Mouse (Mus musculus): ENCODE data around the gene Gps1. TPM values are rescaled to one million over a fixed set of nuclear protein-coding genes. Genes with fewer than 3 reads are reported as not detected.

The Gps1 gene
- total and polyA plus RNA-seq, 3 experiments: 158 to 184 (median 174) TPM

GRCm38 (mm10) chr11:120773463-120774190, 10.4 kb upstream of the Gps1 start:
- H3K4me1 ChIP-seq (ENCODE audit: control insufficient read depth in 1 of 2, insufficient read depth in 2 of 2): peaks cover 0 to 9% of the 10 kb centered on the region in 2 experiments; a peak in 2 of 4 replicates
- no peak overlapping the region for H3K4me3 ChIP-seq (replicated peaks in 1 of 3; ENCODE audit: low read depth in 2 of 3, low read length in 2 of 3, poor library complexity in 1 of 3)
- H3K27ac ChIP-seq (ENCODE audit: insufficient read depth, low read depth): no peak overlapping the region
- H3K4me2 ChIP-seq (ENCODE audit: insufficient read depth, low read depth, poor library complexity, severe bottlenecking): no peak overlapping the region
- H3K36me3 ChIP-seq (replicated peaks in 1 of 2; ENCODE audit: control insufficient read depth in 1 of 2, insufficient read depth in 1 of 2, low read length in 1 of 2): no peaks in the 10 kb centered on the region
- TF ChIP-seq ELF1 (IDR thresholded peaks at IDR 0.05; ENCODE audit: low read depth, low read length) (no peak), USF1 (IDR thresholded peaks at IDR 0.05; ENCODE audit: low read depth, low read length) (no peak), ZNF384 (IDR thresholded peaks at IDR 0.05; ENCODE audit: low read depth, low read length) (no peak), TBP (conservative IDR thresholded peaks at IDR 0.05; ENCODE audit: low read depth, low read length) (no peak), POLR2AphosphoS2 (IDR thresholded peaks at IDR 0.05; ENCODE audit: low read depth, low read length) (no peak), HCFC1 (IDR thresholded peaks at IDR 0.05; ENCODE audit: low read depth, low read length) (no peak), EP300 (IDR thresholded peaks at IDR 0.05; ENCODE audit: low read length) (no peak), RAD21 (IDR thresholded peaks at IDR 0.05; ENCODE audit: low read depth, low read length) (no peak), BHLHE40 (IDR thresholded peaks at IDR 0.05; ENCODE audit: low read depth, low read length) (no peak), POLR2A (IDR thresholded peaks at IDR 0.05; ENCODE audit: low read depth, low read length) (no peak), MYC (IDR thresholded peaks at IDR 0.05; ENCODE audit: low read depth, low read length) (no peak), GABPA (IDR thresholded peaks at IDR 0.05; ENCODE audit: insufficient replicate concordance, low read depth, low read length) (no peak), E2F4 (IDR thresholded peaks at IDR 0.05; ENCODE audit: insufficient replicate concordance, low read depth, low read length) (no peak), ZKSCAN1 (IDR thresholded peaks at IDR 0.05; ENCODE audit: borderline replicate concordance, low read depth, low read length) (no peak), TCF12 (IDR thresholded peaks at IDR 0.05; ENCODE audit: low read depth, low read length) (no peak), MAX (IDR thresholded peaks at IDR 0.05; ENCODE audit: low read length) (no peak)
- in situ Hi-C loops (cut with MboI; ENCODE audit: low pct_ligation_motif_present, low pct_unique_long_range_greater_than_20kb, low sequenced_read_pairs): no loop called here
- no peak for DNase-seq (ENCODE audit: extremely low read depth)
- dilution Hi-C loops (cut with MboI; ENCODE audit: extremely low pct_ligation_motif_present, extremely low pct_unique_long_range_greater_than_20kb, low sequenced_read_pairs): no loop called here
- no peaks in the 10 kb centered on the region for H3K79me2 ChIP-seq (replicated peaks; ENCODE audit: control insufficient read depth, extremely low read depth, insufficient read depth, poor library complexity, severe bottlenecking)
- no peaks in the 10 kb centered on the region for H3K9me3 ChIP-seq (replicated peaks; ENCODE audit: low read length)
- H3K9ac ChIP-seq (ENCODE audit: insufficient read depth, low read depth): no peak overlapping the region
- no peaks in the 10 kb centered on the region for H3K27me3 ChIP-seq (replicated peaks)

GRCm38 (mm10) chr11:120775774-120776469, 8.2 kb upstream of the Gps1 start:
- no peak overlapping the region for H3K27ac ChIP-seq (ENCODE audit: insufficient read depth, low read depth)
- no peaks in the 10 kb centered on the region for H3K9me3 ChIP-seq (replicated peaks; ENCODE audit: low read length)
- no peaks in the 10 kb centered on the region for H3K79me2 ChIP-seq (replicated peaks; ENCODE audit: control insufficient read depth, extremely low read depth, insufficient read depth, poor library complexity, severe bottlenecking)
- peaks cover 6 to 14% of the 10 kb centered on the region in 2 experiments for H3K36me3 ChIP-seq (replicated peaks in 1 of 2; ENCODE audit: control insufficient read depth in 1 of 2, insufficient read depth in 1 of 2, low read length in 1 of 2)
- peak; percentile 98 for DNase-seq (ENCODE audit: extremely low read depth)
- no peak overlapping the region for H3K4me3 ChIP-seq (replicated peaks in 1 of 3; ENCODE audit: low read depth in 2 of 3, low read length in 2 of 3, poor library complexity in 1 of 3)
- H3K9ac ChIP-seq (ENCODE audit: insufficient read depth, low read depth): 0 out of 2 replicates have a peak overlapping the region, but pooled peaks have one; percentile 8
- dilution Hi-C loops (cut with MboI; ENCODE audit: extremely low pct_ligation_motif_present, extremely low pct_unique_long_range_greater_than_20kb, low sequenced_read_pairs) (no loop called here), in situ Hi-C loops (cut with MboI; ENCODE audit: low pct_ligation_motif_present, low pct_unique_long_range_greater_than_20kb, low sequenced_read_pairs) (no loop called here)
- H3K4me1 ChIP-seq (ENCODE audit: control insufficient read depth in 1 of 2, insufficient read depth in 2 of 2): peaks cover 0 to 9% of the 10 kb centered on the region in 2 experiments; a peak in 2 of 4 replicates
- H3K27me3 ChIP-seq (replicated peaks): no peaks in the 10 kb centered on the region
- H3K4me2 ChIP-seq (ENCODE audit: insufficient read depth, low read depth, poor library complexity, severe bottlenecking): no peak overlapping the region; the same call in 1 of the 2 replicates
- TF ChIP-seq CTCF (conservative IDR thresholded peaks at IDR 0.05 in 1 of 2, IDR thresholded peaks at IDR 0.05 in 1 of 2; ENCODE audit: low read depth in 2 of 2, low read length in 2 of 2): peak; percentile 99 to 100
- no peak for TF ChIP-seq UBTF (IDR thresholded peaks at IDR 0.05; ENCODE audit: low read depth, low read length)
- peak; percentile 99 for TF ChIP-seq MAX (IDR thresholded peaks at IDR 0.05; ENCODE audit: low read length)
- TF ChIP-seq USF1 (IDR thresholded peaks at IDR 0.05; ENCODE audit: low read depth, low read length): no peak
- TF ChIP-seq ZKSCAN1 (IDR thresholded peaks at IDR 0.05; ENCODE audit: borderline replicate concordance, low read depth, low read length): no peak
- no peak; the same call in 1 of the 2 replicates for TF ChIP-seq ETS1 (conservative IDR thresholded peaks at IDR 0.05; ENCODE audit: low read depth, low read length)
- TF ChIP-seq CHD2 (IDR thresholded peaks at IDR 0.05; ENCODE audit: low read length): no peak
- no peak for TF ChIP-seq KAT2A (IDR thresholded peaks at IDR 0.05; ENCODE audit: insufficient replicate concordance, low read length)
- no peak for TF ChIP-seq GABPA (IDR thresholded peaks at IDR 0.05; ENCODE audit: insufficient replicate concordance, low read depth, low read length)
- TF ChIP-seq SIN3A (IDR thresholded peaks at IDR 0.05; ENCODE audit: low read length): peak; percentile 84; the same call in 1 of the 2 replicates
- TF ChIP-seq TBP (conservative IDR thresholded peaks at IDR 0.05; ENCODE audit: low read depth, low read length): no peak
- peak; percentile 97 for TF ChIP-seq ZC3H11A (IDR thresholded peaks at IDR 0.05; ENCODE audit: low read depth, low read length)
- TF ChIP-seq TCF12 (IDR thresholded peaks at IDR 0.05; ENCODE audit: low read depth, low read length): peak; percentile 77
- no peak for TF ChIP-seq RCOR1 (conservative IDR thresholded peaks at IDR 0.05; ENCODE audit: low read depth, low read length)
- TF ChIP-seq E2F4 (IDR thresholded peaks at IDR 0.05; ENCODE audit: insufficient replicate concordance, low read depth, low read length): no peak
- TF ChIP-seq JUN (IDR thresholded peaks at IDR 0.05; ENCODE audit: insufficient read depth, low read depth, low read length): no peak
- TF ChIP-seq CHD1 (IDR thresholded peaks at IDR 0.05; ENCODE audit: low read depth, low read length): no peak
- no peak for TF ChIP-seq POLR2AphosphoS2 (IDR thresholded peaks at IDR 0.05; ENCODE audit: low read depth, low read length)
- TF ChIP-seq ZNF384 (IDR thresholded peaks at IDR 0.05; ENCODE audit: low read depth, low read length): no peak
- peak; percentile 37 for TF ChIP-seq POLR2A (IDR thresholded peaks at IDR 0.05; ENCODE audit: low read depth, low read length)
- peak; percentile 29; the same call in 1 of the 2 replicates for TF ChIP-seq EP300 (IDR thresholded peaks at IDR 0.05; ENCODE audit: low read length)
- peak; percentile 52 for TF ChIP-seq NRF1 (IDR thresholded peaks at IDR 0.05; ENCODE audit: low read depth, low read length)
- peak; percentile 82 for TF ChIP-seq ELF1 (IDR thresholded peaks at IDR 0.05; ENCODE audit: low read depth, low read length)
- peak; percentile 58 for TF ChIP-seq BHLHE40 (IDR thresholded peaks at IDR 0.05; ENCODE audit: low read depth, low read length)

Data from CH12.LX (cell line).